Mouse (Mus musculus): Measurements from ENCODE around the gene I0C0044D17Rik.

- TF ChIP-seq CTCF (IDR thresholded peaks at IDR 0.05; ENCODE audit: low read depth) (no peak), EP300 (IDR thresholded peaks at IDR 0.05; ENCODE audit: low read depth) (no peak)
Measured at GRCm38 (mm10) chr4:98822478-98822877, 1.2 kb downstream of the I0C0044D17Rik start.

All from liver, embryonic 14.5 days (tissue).